Mouse (Mus musculus) 3134 (cell line): ENCODE measurements around the gene Timm23.
"Not testable (repeated sequence)": the region's sequence is repeated elsewhere in the genome, so short reads cannot be mapped to it uniquely, and the experiment has no call there.

ENCODE experiments used
- DNase-seq: peaks from one replicate; pipeline ENCODE4 v3.0.0-alpha.2; 2011; ENCODE audit warnings: low spot score; ENCODE audit not compliant: insufficient read length; ENCODE audit errors: extremely low read depth

Timm23 gene

DNA sequence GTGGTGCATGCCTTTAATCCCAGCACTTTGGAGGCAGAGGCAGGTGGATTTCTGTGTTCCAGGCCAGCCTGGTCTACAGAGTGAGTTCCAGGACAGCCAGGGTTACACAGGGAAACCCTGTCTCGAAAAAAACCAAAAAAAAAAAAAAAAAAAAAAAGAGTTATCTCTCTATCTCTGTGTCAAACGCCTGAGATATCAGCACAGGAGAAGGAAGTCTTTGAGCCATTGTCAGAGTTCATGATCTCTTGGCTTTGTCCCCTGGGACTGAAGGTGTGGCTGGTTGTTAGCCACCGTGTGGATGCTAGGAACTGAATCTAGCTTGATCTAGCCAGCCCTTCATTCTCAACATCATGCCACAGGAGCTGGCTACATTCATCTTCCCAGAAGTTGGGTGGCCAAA lies 65.2 kb downstream of the Timm23 start:
- not testable (repeated sequence) for DNase-seq

DNA sequence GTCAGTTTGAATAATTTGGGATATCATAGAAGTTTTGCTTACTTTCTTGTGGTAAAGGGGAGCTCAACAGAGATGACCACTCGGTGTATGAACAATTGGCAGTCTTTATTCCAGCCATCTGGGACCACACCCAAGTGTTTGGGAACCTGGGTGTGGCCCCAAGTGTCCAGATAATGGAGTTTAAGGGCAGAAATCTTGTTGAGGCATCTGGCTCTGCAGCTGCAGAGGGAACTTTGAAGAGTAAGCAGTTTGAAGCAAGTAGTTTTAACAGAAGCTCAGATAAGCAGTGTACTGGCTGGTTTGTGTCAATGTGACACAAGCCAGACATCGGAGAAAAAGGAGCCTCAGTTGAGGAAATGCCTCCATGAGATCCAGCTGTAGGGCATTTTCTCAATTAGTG lies 67.4 kb downstream of the Timm23 start:
- DNase-seq = no peak

DNA sequence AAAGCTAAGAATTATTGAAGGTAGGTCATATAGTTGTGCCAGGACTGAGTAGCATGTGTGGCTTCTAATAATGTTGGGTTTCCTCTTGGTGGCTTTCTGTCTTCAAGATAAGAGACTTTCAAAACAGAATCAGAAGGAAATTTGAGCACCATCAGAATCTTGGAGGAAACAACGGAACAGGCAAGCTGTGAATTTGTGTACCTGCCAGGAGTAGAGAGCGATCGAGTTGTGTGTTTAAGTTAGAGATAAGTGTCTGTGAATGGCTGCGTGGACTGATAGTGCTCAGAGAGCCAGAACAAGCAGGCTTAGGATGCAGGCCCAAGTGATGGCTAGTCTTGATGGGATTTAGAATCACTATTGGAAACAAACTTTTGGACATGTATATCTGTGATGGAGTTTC lies 69.9 kb downstream of the Timm23 start:
- DNase-seq = no peak
